Mouse (Mus musculus) regulatory T cell (primary cell): ENCODE measurements around the gene Mto1.
"Not testable (repeated sequence)": the region's sequence is repeated elsewhere in the genome, so short reads cannot be mapped to it uniquely, and the experiment has no call there.

Experiments
- in situ Hi-C: fragments of 300-600 bp; cut with MboI, MseI; formaldehyde crosslinking; loops from one replicate; pipeline ENCODE4 v1.15.1; 2025; ENCODE audit warnings: high pct_unique_total_duplicates

Gene Mto1

GRCm38 (mm10) chr9:78475873-78476272 is 27.9 kb downstream of the Mto1 start:
- in situ Hi-C loops: no loop called here

DNA sequence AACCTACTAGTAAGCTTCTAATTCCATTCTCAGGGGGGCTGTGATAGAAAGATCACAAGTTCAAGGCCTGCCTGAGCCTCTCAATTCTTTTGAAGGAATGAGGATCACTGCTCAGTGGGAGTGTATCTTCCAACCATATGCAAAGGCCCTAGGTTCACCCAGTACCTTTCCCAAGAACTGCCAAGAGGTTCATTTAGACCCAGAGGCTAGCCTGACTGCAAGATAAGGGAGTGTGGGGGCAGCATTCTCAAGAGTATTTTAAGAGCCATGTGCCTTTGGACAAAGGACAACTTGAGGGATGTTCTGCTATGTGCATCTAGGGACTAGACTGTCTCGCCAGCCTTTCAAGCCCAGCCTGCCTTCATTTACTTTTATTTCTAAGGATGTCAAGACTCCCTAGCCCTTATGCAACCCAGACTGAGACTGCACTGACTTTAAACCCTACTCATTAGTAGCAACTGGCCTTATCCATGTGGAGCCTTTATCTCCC is 28.6 kb downstream of the Mto1 start:
- in situ Hi-C loops: no loop called here

- in situ Hi-C loops: no loop called here
Observed at GRCm38 (mm10) chr9:78477021-78477551, 29.1 kb downstream of the Mto1 start.

- in situ Hi-C loops: not testable (repeated sequence)
Observed at GRCm38 (mm10) chr9:78478009-78478605, 30.1 kb downstream of the Mto1 start.

DNA sequence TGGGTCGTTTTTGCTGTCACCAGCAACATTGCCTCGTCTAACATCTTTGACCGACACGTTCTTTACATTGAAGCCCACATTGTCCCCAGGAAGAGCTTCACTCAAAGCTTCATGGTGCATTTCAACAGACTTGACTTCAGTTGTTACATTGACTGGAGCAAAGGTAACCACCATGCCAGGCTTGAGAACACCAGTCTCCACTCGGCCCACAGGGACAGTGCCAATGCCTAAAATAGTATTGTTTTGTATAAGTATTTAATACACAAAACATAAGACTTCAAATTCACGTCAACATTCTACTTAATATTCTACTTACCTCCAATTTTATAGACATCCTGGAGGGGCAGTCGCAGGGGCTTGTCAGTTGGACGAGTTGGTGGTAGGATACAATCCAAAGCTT is 31.3 kb downstream of the Mto1 start:
- in situ Hi-C loops: not testable (repeated sequence)

- in situ Hi-C loops: loop anchor here (5.0 kb wide), 1 partner anchor 42 kb away; no protein-coding TSS in a partner anchor
Observed at GRCm38 (mm10) chr9:78480227-78480626, 32.2 kb downstream of the Mto1 start.

GRCm38 (mm10) chr9:78480706-78481358 is 32.8 kb downstream of the Mto1 start:
- in situ Hi-C loops: loop anchor here (5.0 kb wide), 1 partner anchor 41 kb away; no protein-coding TSS in a partner anchor

DNA sequence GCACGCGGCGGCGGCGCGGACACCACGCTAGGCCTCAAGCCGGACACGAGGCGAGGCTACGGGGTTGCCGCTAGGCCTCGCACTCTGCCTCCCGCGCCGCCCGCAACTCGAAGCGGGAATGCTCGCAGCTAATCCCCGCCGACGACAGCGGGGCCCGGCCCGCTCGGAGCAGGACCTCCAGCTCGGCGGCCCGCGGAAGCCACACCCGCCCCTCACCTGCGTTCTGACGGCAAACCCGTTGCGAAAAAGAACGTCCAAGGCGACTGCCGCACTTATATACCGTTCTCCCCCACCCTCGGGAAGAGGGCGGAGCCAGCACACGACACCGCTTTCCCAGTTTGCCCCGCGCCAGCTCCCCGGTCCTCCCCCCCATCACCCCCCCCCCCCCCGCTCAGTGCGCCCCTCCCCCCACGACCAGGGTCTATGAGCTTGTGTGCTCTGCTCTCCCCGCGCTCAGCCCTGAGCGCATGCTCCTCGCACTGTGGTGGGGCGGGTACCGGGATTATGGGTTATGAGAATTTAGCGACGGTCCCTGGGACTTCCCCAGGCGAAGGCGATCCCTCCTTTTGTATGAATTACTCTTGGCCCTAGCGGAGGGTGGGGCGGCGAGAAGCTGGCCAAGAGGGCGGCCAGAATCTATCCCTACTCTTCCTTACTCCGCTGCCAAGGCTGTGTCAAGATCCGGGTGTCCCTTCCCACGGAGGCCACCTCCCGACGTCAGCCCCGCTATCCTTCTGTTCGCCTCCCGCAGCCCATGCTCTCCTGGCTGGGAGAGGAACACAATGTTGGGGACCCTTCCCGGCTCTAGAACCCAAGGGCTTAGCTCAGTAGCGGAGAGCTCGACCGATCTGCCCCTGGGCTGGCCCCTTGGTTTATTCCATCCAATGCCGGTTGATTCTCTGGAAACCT is 33.7 kb downstream of the Mto1 start:
- in situ Hi-C loops: loop anchor here (5.0 kb wide), 1 partner anchor 41 kb away; no protein-coding TSS in a partner anchor

DNA sequence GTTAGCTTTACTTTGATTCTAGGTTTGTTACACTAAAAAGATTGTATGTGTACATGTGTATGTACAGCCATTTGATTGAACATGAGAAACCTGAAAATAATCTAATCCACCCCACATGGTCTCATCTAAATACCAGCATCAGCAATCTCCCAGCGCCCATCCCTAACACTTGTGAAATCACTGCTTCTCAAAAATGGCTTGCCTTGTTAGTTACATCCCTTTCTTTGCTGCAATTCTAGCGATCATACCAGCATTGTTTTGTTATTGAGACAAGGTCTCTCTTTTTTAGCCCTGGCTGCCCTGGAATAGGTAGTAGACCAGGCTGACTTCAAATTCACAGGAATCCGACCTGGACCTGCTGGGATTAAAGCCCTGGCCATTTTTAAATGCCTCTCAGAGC is 34.4 kb downstream of the Mto1 start:
- in situ Hi-C loops: loop anchor here (5.0 kb wide), 1 partner anchor 40 kb away; no protein-coding TSS in a partner anchor

- in situ Hi-C loops: loop anchor here (5.0 kb wide), 1 partner anchor 38 kb away; no protein-coding TSS in a partner anchor
Observed at GRCm38 (mm10) chr9:78484660-78485059, 36.7 kb downstream of the Mto1 start.

GRCm38 (mm10) chr9:78488021-78488420 is 40.0 kb downstream of the Mto1 start:
- in situ Hi-C loops: not testable (repeated sequence)

GRCm38 (mm10) chr9:78488890-78489420 is 40.9 kb downstream of the Mto1 start, which contains the start of gene Eef1a1:
Gene Eef1a1 (minus strand): TSS chr9:78489151.
- in situ Hi-C loops: no loop called here

DNA sequence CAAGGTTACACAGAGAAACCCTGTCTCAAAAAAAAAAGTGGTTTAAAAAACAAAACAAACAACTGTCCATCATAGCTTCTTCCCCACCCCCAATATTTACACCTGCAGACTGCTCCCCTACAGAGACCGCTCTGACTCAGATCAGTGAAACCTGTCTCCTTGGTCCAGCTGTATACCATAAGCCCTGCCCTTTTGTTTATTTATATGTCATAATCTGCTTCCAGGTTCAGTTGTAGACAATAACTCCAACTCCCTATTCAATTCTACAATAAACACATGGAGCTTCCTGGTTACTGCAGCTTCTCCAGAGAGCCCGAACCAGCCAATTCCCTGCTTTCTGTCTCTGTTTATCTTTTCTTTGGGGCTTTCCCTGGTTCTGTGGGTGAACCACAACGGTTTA is 43.2 kb downstream of the Mto1 start:
- in situ Hi-C loops: no loop called here

- in situ Hi-C loops: no loop called here
Observed at GRCm38 (mm10) chr9:78492254-78492653, 44.2 kb downstream of the Mto1 start.

- in situ Hi-C loops: no loop called here
Observed at GRCm38 (mm10) chr9:78493171-78493570, 45.2 kb downstream of the Mto1 start.

GRCm38 (mm10) chr9:78500386-78500785 is 52.4 kb downstream of the Mto1 start:
- in situ Hi-C loops: no loop called here

DNA sequence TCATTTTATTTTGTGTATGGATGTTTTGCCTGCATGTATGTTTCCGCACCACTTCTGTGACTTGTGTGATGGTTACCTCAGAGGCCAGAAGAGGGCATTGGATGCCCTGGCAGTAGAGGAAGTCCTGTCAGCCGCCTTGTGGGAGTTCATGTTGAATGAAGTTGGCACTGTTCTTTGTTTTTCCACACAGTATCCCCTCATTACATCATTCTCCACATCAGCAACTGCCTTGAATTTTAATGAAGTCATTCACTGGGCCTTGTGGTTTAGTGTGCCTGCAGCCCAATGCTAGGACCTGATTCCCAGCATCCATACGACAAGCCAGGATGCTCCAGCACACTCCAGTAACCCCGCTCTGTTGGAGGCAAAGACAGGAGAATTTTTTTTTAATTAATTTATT is 53.3 kb downstream of the Mto1 start:
- in situ Hi-C loops: no loop called here

- in situ Hi-C loops: no loop called here
Observed at GRCm38 (mm10) chr9:78503223-78504079, 55.4 kb downstream of the Mto1 start.

- in situ Hi-C loops: no loop called here
Observed at GRCm38 (mm10) chr9:78504133-78504532, 56.1 kb downstream of the Mto1 start.

GRCm38 (mm10) chr9:78504679-78505078 is 56.7 kb downstream of the Mto1 start:
- in situ Hi-C loops: no loop called here
